Mouse (Mus musculus) erythroblast, embryonic 14.5 days (primary cell): ENCODE measurements around the gene 9130409I23Rik. TPM values are rescaled to one million over a fixed set of nuclear protein-coding genes. Genes with fewer than 3 reads are reported as not detected.
"Not testable (repeated sequence)": the region's sequence is repeated elsewhere in the genome, so short reads cannot be mapped to it uniquely, and the experiment has no call there.

Source experiments
- H3K27me3 ChIP-seq: 2 replicates; pipeline ENCODE4 v1.6.1; 2012; ENCODE audit warnings: inconsistent platforms; ENCODE audit not compliant: control insufficient read depth
- H3K36me3 ChIP-seq: 2 replicates; pipeline ENCODE4 v1.6.1; 2012; ENCODE audit warnings: mild to moderate bottlenecking, inconsistent platforms; ENCODE audit not compliant: control insufficient read depth
- H3K4me1 ChIP-seq: 2 replicates; pipeline ENCODE4 v1.6.1; 2012; ENCODE audit warnings: inconsistent platforms; ENCODE audit not compliant: control insufficient read depth
- H3K4me3 ChIP-seq: replicated peaks from 2 replicates; pipeline ENCODE3; 2012; ENCODE audit warnings: moderate library complexity, mild to moderate bottlenecking, inconsistent platforms
- H3K9me3 ChIP-seq: 2 replicates; pipeline ENCODE4 v1.6.1; 2012; ENCODE audit warnings: low read length, inconsistent platforms, mixed read lengths; ENCODE audit not compliant: control insufficient read depth
- GATA1 ChIP-seq: IDR thresholded peaks from 2 replicates; pipeline ENCODE4 v1.6.1; 2012; ENCODE audit warnings: low read length, inconsistent platforms, mixed read lengths
- TAL1 ChIP-seq: IDR thresholded peaks from 3 replicates; pipeline ENCODE4 v1.6.1; 2012; ENCODE audit warnings: low read length, inconsistent platforms, mixed read lengths
- polyA plus RNA-seq: library from polyadenylated mRNA; stranded (reverse); fragments of >175 nt; gene quantifications from 2 replicates; pipeline ENCODE4 v1.2.3, GENCODE M21; 2012

The 9130409I23Rik gene
- polyA plus RNA-seq, 1 experiment: not detected

DNA sequence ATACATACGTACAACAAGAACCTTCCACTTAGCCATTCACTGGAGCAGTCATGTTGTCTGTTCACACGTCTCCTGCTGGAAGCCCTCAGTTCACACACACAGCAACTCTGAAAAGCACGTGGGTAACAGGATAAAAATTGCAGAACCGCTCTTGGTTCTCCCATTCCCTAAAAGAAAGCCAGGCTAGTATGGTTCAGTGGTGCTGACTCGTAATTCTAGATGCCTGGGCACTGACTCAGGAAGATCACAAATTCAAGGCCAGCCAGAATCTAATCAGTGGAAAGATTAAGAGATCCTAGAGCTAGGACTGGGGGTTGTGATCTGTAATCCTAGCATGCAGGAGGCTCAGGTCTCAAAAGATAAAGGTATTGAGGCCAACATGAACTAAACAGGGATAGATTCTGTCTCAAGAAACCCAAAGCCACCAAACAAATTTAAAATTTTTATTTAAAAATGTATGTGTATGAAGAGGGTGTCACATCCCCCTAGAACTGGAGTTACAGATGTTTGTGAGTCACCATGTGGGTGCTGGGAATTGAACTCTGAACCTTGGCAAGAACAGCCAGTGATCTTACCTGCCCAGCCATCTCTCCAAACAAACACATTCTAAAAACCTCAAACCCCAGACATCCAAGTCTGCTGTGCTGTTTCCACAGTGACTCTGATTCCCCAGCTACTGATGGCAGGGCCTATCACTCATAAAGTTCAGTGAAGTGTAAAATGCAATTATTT lies 30.1 kb upstream of the 9130409I23Rik start, which contains the start of gene Ephx1:
Gene Ephx1, minus strand, starts transcription at position 149 of the 732 bp plus-strand sequence.
- H3K4me1 ChIP-seq: peaks cover 14% of the 10 kb centered on the region
- no peak within 1 kb of the TSS for H3K4me3 ChIP-seq
- TF ChIP-seq GATA1 (no peak), TAL1 (no peak)
- H3K27me3 ChIP-seq: peaks cover 34% of the 10 kb centered on the region
- no peaks in the 10 kb centered on the region for H3K36me3 ChIP-seq
- H3K9me3 ChIP-seq: no peaks in the 10 kb centered on the region

DNA sequence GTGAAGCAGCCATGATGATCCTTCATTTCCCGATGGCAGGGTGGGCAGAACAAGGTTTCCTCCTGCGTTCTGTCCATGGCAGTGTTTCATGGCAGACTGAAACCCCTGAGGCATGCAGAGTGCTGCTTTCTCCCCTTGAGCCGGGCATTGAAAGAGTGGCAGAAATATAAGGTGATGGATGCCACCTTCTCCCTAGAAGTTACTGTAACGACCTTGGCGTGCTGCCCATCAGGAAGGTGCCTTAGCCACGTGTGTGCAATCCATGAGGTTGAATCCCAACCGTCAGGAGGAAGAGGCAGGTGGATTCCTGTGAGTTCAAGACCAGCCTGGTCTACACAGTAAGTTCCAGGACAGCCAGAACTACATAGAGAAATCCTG lies 29.6 kb upstream of the 9130409I23Rik start:
- H3K36me3 ChIP-seq: no peaks in the 10 kb centered on the region

DNA sequence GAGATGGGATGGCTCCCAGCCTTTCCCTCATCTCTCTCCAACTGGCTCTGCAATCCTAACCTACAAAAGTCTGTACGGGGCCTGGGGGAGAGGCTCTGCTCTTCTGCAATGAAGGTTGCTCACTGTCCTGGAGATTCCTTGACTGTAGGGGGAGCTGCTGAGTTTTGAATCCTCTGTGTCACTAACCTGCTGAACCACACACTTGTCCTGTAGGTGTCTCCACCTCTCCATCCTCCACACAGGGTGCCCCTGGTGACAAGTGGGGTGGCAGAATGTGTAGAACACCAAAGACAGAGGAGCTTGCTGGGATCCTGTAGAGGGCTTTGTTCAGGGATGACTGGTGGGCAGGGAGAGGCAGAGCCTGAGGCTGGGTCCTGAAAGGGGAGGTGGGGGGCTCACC lies 28.8 kb upstream of the 9130409I23Rik start:
- peaks cover 7% of the 10 kb centered on the region for H3K4me1 ChIP-seq
- no peaks in the 10 kb centered on the region for H3K9me3 ChIP-seq
- TF ChIP-seq TAL1 (no peak), GATA1 (no peak)
- no peaks in the 10 kb centered on the region for H3K36me3 ChIP-seq
- H3K4me3 ChIP-seq: no peak overlapping the region
- H3K27me3 ChIP-seq: peaks cover 22% of the 10 kb centered on the region

More for the DNA sequence above, 29.6 kb upstream of the 9130409I23Rik start:
- no peaks in the 10 kb centered on the region for H3K9me3 ChIP-seq
- peaks cover 30% of the 10 kb centered on the region for H3K27me3 ChIP-seq
- H3K4me1 ChIP-seq: peaks cover 13% of the 10 kb centered on the region
- H3K4me3 ChIP-seq: no peak overlapping the region
- TF ChIP-seq TAL1 (no peak), GATA1 (no peak)

DNA sequence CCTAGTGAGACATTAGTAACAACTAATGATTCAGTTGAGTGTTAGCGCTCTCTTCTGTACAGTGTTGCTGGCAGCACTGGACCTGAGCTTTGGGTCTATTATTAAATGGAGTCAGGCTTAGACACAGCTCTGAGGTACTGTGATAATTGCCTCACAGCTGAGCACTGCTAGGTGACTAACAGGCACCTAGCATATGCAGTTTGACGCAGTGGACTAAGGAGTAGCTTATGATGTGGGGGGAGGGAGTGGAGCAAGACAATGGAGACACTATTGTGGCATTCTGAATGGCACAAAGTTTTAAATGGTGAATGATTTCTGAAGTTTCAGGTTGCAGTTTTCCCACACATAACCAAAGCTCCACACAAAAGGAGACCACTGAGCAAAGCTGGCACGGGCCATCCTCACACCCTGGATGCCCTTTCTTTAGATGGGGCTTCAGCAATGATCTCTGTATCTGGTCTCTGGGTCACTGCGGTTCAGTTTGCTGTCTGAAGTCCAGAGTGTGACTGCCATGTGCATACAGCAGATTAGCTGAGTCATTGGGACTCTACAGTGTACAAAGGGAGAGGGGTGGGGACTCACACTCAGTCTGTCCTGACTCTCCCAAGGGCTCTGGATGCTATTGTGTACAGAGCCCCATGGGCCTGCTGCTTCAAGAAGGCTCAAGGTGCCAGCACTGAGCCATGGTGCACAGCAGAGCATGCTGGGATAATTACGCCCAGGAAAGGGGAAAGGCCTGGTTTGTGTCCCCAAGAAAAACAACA lies 15.8 kb upstream of the 9130409I23Rik start:
- H3K9me3 ChIP-seq, H3K27me3 ChIP-seq, H3K36me3 ChIP-seq, H3K4me3 ChIP-seq, H3K4me1 ChIP-seq: not testable (repeated sequence)

DNA sequence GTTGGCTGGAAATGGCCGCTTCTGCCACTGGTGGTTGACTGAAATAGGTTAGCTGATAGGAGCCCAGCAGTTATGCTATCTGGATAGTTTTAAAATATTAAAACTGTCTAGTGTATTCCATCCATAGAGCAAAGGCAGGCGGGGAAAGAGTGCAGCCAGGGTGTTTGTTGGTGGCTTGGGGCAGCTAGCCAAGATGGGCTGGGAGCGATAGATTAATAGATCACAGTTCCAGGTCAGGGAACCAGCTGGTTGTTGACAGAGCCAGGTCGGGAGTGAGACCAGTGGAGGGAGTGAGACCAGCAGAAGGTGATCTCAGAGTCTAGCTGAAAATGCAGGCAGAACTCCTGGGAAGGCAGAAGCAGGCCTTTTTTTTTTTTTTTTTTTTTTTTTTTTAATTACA lies 13.4 kb upstream of the 9130409I23Rik start:
- TF ChIP-seq TAL1: no peak
- Histone ChIP-seq H3K9me3 (no peaks in the 10 kb centered on the region), H3K4me1 (peaks cover 6% of the 10 kb centered on the region), H3K36me3 (no peaks in the 10 kb centered on the region), H3K4me3 (no peak overlapping the region), H3K27me3 (peaks cover 11% of the 10 kb centered on the region)

DNA sequence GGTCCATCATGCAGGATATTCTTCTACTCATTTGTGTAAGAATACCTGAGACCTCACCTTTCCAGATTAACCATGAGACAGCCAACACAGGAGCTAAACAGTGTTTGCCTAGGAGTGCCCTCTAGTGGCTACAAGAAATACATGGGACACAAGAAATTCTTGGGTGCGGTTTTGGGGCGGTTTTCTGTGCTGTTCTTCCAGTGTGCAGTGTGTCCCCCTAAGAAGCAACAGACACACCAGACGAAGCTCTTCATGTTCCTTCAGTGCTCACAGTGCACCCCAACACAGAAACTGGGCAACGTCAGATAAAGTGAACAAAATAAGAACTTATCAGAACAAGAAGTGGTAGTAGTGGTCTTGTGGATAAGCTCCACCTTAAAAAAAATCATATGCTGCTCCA lies 11.4 kb upstream of the 9130409I23Rik start:
- H3K4me3 ChIP-seq: no peak overlapping the region
- TF ChIP-seq TAL1 (no peak), GATA1 (no peak)
- no peaks in the 10 kb centered on the region for H3K9me3 ChIP-seq
- no peaks in the 10 kb centered on the region for H3K36me3 ChIP-seq
- peaks cover 15% of the 10 kb centered on the region for H3K27me3 ChIP-seq
- peaks cover 6% of the 10 kb centered on the region for H3K4me1 ChIP-seq

DNA sequence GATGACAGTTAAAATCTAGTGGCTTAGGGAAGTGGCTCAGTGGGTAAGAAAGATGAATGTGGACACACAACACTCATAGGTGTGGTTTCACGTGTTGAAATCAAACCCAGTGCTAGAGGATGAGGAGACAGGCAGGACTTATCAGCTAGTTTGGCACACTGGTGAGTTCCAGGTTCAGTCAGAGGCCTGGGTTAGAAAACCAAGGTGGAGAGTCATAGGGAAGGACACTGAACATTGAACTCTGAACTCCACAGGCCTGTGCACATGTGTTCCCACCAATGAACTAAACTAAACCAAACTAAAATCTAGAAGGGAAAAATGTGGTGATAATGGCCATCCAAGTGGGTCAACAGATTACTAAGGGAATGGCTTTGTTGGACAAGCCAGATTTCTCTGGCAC lies 3.5 kb upstream of the 9130409I23Rik start:
- no peak for TF ChIP-seq GATA1
- TF ChIP-seq TAL1: no peak
- no peaks in the 10 kb centered on the region for H3K9me3 ChIP-seq
- H3K27me3 ChIP-seq: peaks cover 3% of the 10 kb centered on the region
- H3K4me3 ChIP-seq: no peak overlapping the region
- no peaks in the 10 kb centered on the region for H3K36me3 ChIP-seq
- H3K4me1 ChIP-seq: no peaks in the 10 kb centered on the region

DNA sequence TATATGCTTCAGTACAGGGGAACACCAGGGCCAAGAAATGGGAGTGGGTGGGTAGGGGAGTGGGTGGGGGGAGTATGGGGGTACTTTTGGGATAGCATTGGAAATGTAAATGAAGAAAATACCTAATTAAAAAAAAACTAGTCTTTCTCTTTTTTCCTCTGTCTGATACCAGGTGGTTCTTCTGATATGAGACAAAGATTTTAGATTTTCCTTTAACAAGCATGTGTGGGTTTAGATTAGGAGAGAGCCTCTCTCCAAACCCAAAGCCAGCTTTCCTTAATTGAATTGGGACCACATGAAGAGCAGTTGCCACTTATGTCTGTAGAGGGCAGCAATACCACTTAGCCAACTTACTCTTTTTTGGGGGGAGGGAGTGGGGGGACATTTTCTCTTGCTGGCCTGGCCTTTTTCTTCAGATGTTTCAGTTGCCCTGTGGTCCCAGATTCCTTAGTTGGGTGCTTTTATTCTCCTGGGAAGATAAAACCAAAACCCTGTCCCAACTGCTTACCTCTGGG lies 1.7 kb upstream of the 9130409I23Rik start:
- H3K9me3 ChIP-seq: no peaks in the 10 kb centered on the region
- no peak overlapping the region for H3K4me3 ChIP-seq
- H3K27me3 ChIP-seq: peaks cover under 1% of the 10 kb centered on the region; the same call in 1 of the 2 replicates
- H3K36me3 ChIP-seq: no peaks in the 10 kb centered on the region
- TF ChIP-seq TAL1 (no peak), GATA1 (no peak)
- H3K4me1 ChIP-seq: no peaks in the 10 kb centered on the region

DNA sequence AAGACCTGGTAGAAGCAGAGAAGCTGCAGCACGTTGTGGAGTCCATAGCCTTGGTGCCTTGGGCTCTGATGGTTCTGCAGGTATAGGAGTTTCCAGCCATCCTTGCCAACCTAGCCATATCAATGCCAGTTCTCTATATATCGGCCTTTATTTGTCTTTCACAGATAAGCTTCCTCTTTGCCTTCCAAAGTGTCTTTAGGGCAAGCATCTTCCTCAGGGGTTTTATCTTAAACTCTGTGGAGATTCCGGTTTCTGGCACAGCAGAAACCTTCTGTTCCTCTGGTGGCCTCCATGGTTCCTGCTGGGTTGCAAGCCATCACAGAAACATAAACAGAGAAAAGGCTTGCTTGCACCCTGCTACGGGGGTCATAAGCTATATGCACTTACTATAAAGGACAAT lies 1.9 kb downstream of the 9130409I23Rik start:
- H3K4me3 ChIP-seq: no peak overlapping the region
- H3K27me3 ChIP-seq: no peaks in the 10 kb centered on the region; the same call in 1 of the 2 replicates
- no peaks in the 10 kb centered on the region for H3K4me1 ChIP-seq
- TF ChIP-seq TAL1 (no peak), GATA1 (no peak)
- H3K36me3 ChIP-seq: no peaks in the 10 kb centered on the region
- H3K9me3 ChIP-seq: no peaks in the 10 kb centered on the region; the same call in 1 of the 2 replicates
